In the genomic region with DNA sequence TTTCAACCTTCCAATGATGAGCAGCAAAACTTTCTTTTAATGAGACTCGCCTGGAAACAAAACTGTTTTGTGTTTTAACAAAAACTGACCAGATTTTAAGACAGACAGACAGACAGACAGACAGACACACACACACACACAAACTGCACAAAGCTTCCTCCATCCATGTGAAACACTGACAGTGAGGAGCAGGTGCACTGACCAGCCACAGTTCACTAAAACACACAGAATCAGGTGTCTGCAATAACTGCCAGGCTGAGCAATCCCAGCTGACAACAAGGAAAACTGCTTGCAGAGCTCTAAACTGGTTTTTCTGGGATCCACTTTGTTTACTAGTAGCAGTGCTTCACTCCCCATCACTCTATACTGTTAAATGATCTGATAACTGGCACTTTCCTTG, we compare ENCODE assay signal across 18 mouse cellular contexts.
DNase-seq lines count a peak whose midpoint lies in the region; ATAC-seq lines count a peak whose summit lies in the region.
"Had no signal": no experiment of that assay in that cellular context is flagged by ENCODE, and none has a peak within 500 bp of the region (broad histone marks: within the 10 kb centered on the region; RNA-seq: fewer than 3 reads in every experiment).

No protein-coding gene starts in this region.

- no peak overlapping the region for H3K4me2 ChIP-seq in heart, embryonic 12.5 days
- H3K4me2 ChIP-seq in kidney, embryonic 15.5 days = no peak overlapping the region
- H3K4me2 ChIP-seq in neural tube, embryonic 13.5 days = no peak overlapping the region
- H3K4me2 ChIP-seq in neural tube, embryonic 15.5 days = no peak overlapping the region
- H3K4me2 ChIP-seq: embryonic facial prominence, embryonic 15.5 days; forebrain, embryonic 13.5 days; lung, embryonic 14.5 days had no signal

- no peaks in the 10 kb centered on the region for H3K27me3 ChIP-seq in heart, embryonic 12.5 days (replicated peaks)
- no peaks in the 10 kb centered on the region for H3K27me3 ChIP-seq in kidney, embryonic 15.5 days
- H3K27me3 ChIP-seq in neural tube, embryonic 13.5 days = no peaks in the 10 kb centered on the region
- H3K27me3 ChIP-seq in neural tube, embryonic 15.5 days (replicated peaks) = no peaks in the 10 kb centered on the region
- H3K27me3 ChIP-seq: embryonic facial prominence, embryonic 15.5 days; forebrain, embryonic 13.5 days had no signal

- 0 out of 2 replicates have a peak overlapping the region, but pooled peaks have one; percentile 5 for H3K27ac ChIP-seq in heart, embryonic 12.5 days (ENCODE audit: poor library complexity, severe bottlenecking)
- H3K27ac ChIP-seq in kidney, embryonic 15.5 days = peak overlapping the region; percentile 46
- H3K27ac ChIP-seq in neural tube, embryonic 13.5 days (replicated peaks) = peak overlapping the region; percentile 64; the same call in 1 of the 2 replicates
- no peak overlapping the region for H3K27ac ChIP-seq in neural tube, embryonic 15.5 days (replicated peaks)
- H3K27ac ChIP-seq: embryonic facial prominence, embryonic 15.5 days; midbrain, embryonic 10.5 days had no signal

- H3K4me3 ChIP-seq in heart, embryonic 12.5 days = no peak overlapping the region
- no peak overlapping the region for H3K4me3 ChIP-seq in kidney, embryonic 15.5 days (replicated peaks)
- no peak overlapping the region for H3K4me3 ChIP-seq in neural tube, embryonic 13.5 days
- H3K4me3 ChIP-seq in neural tube, embryonic 15.5 days (replicated peaks) = no peak overlapping the region
- H3K4me3 ChIP-seq: embryonic facial prominence, embryonic 15.5 days; forebrain, embryonic 13.5 days; midbrain, embryonic 10.5 days had no signal

- peaks cover 32% of the 10 kb centered on the region for H3K4me1 ChIP-seq in heart, embryonic 12.5 days (replicated peaks)
- peaks cover 33% of the 10 kb centered on the region for H3K4me1 ChIP-seq in kidney, embryonic 15.5 days
- H3K4me1 ChIP-seq in neural tube, embryonic 13.5 days (replicated peaks) = peaks cover 25% of the 10 kb centered on the region
- peaks cover 18% of the 10 kb centered on the region for H3K4me1 ChIP-seq in neural tube, embryonic 15.5 days

- H3K9me3 ChIP-seq in heart, embryonic 12.5 days (replicated peaks) = no peaks in the 10 kb centered on the region
- H3K9me3 ChIP-seq in kidney, embryonic 15.5 days (replicated peaks) = no peaks in the 10 kb centered on the region
- H3K9me3 ChIP-seq in neural tube, embryonic 13.5 days = no peaks in the 10 kb centered on the region
- H3K9me3 ChIP-seq in neural tube, embryonic 15.5 days (replicated peaks) = no peaks in the 10 kb centered on the region
- H3K9me3 ChIP-seq: embryonic facial prominence, embryonic 15.5 days; forebrain, embryonic 13.5 days; midbrain, embryonic 10.5 days had no signal

- intact Hi-C loops in heart, postnatal 10 days (cut with DNase I) = no loop called here

- H3K36me3 ChIP-seq in heart, embryonic 12.5 days = no peaks in the 10 kb centered on the region
- H3K36me3 ChIP-seq in kidney, embryonic 15.5 days = peaks cover 4% of the 10 kb centered on the region
- H3K36me3 ChIP-seq in neural tube, embryonic 13.5 days = no peaks in the 10 kb centered on the region
- no peaks in the 10 kb centered on the region for H3K36me3 ChIP-seq in neural tube, embryonic 15.5 days
- H3K36me3 ChIP-seq: embryonic facial prominence, embryonic 15.5 days had no signal

- no peak for ATAC-seq in heart, embryonic 12.5 days (ENCODE audit: insufficient number of reproducible peaks, low FRiP score)
- ATAC-seq in kidney, embryonic 15.5 days (replicated peaks; ENCODE audit: low FRiP score) = no peak
- no peak for ATAC-seq in neural tube, embryonic 13.5 days (ENCODE audit: low read depth)
- ATAC-seq in neural tube, embryonic 15.5 days (ENCODE audit: low FRiP score) = no peak
- ATAC-seq: forebrain, embryonic 13.5 days; inflammation-experienced regulatory T-cells, adult 6 months had no signal

- 62% methylated on average over 1 of the region's 1 CpGs for WGBS in heart, embryonic 12.5 days
- WGBS in kidney, embryonic 15.5 days = 73% methylated on average over 1 of the region's 1 CpGs
- WGBS in neural tube, embryonic 13.5 days = 62% methylated on average over 1 of the region's 1 CpGs
- WGBS in neural tube, embryonic 15.5 days = 64% methylated on average over 1 of the region's 1 CpGs

- no peak for DNase-seq in heart, postnatal 10 days
- DNase-seq in kidney, postnatal 36 days = no peak
- DNase-seq in T-cell, adult 2 months (ENCODE audit: low spot score) = no peak
- DNase-seq: adrenal gland, adult 2 months; cerebellum, adult 8-10 months; heart, adult 11 months; kidney, postnatal 10 days; lung, embryonic 14.5 days; right cerebral cortex, postnatal 14 days; thymus, adult 18-20 months had no signal

- 0 out of 2 replicates have a peak overlapping the region, but pooled peaks have one; percentile 28 for H3K9ac ChIP-seq in heart, embryonic 12.5 days
- H3K9ac ChIP-seq in kidney, embryonic 15.5 days = no peak overlapping the region
- H3K9ac ChIP-seq in neural tube, embryonic 13.5 days = no peak overlapping the region
- no peak overlapping the region for H3K9ac ChIP-seq in neural tube, embryonic 15.5 days (replicated peaks)
- H3K9ac ChIP-seq: embryonic facial prominence, embryonic 15.5 days; forebrain, embryonic 13.5 days; lung, embryonic 14.5 days had no signal
